Mouse (Mus musculus) heart, adult 2 months (tissue): ENCODE results near the gene Cyp46a1. TPM values are rescaled to one million over a fixed set of nuclear protein-coding genes. Genes with fewer than 3 reads are reported as not detected.

Experiments
- DNase-seq, 2 experiments: peaks; one replicate each; pipeline ENCODE4 v3.0.0; 2021
- H3K27ac ChIP-seq: fragments of 200-600 bp; 2 replicates; pipeline ENCODE4 v1.8.1; 2022
- H3K27me3 ChIP-seq: fragments of 200-500 bp; 2 replicates; pipeline ENCODE4 v1.6.1; 2012; ENCODE audit warnings: mild to moderate bottlenecking, low read length, inconsistent platforms, mixed read lengths; ENCODE audit not compliant: control insufficient read depth, insufficient read depth
- H3K36me3 ChIP-seq: fragments of 200-500 bp; 2 replicates; pipeline ENCODE4 v1.6.1; 2012; ENCODE audit warnings: low read length, inconsistent platforms; ENCODE audit not compliant: control insufficient read depth, insufficient read depth
- H3K4me1 ChIP-seq: fragments of 200-500 bp; 2 replicates; pipeline ENCODE4 v1.6.1; 2011; ENCODE audit warnings: low read length; ENCODE audit not compliant: control insufficient read depth, insufficient read depth
- H3K4me3 ChIP-seq: fragments of 200-600 bp; 2 replicates; pipeline ENCODE4 v1.8.1; 2022
- H3K79me2 ChIP-seq: fragments of 200-500 bp; replicated peaks from 2 replicates; pipeline ENCODE4 v1.6.1; 2012; ENCODE audit warnings: mild to moderate bottlenecking, inconsistent platforms, low read length, moderate library complexity, mixed read lengths; ENCODE audit not compliant: control insufficient read depth, insufficient read depth
- H3K9ac ChIP-seq: fragments of 200-500 bp; 2 replicates; pipeline ENCODE4 v1.6.1; 2012; ENCODE audit warnings: low read depth, mild to moderate bottlenecking, control low read depth, inconsistent platforms, low read length, mixed read lengths
- CTCF ChIP-seq: fragments of 200-600 bp; IDR thresholded peaks from 2 replicates; pipeline ENCODE4 v1.8.1; 2022; ENCODE audit warnings: antibody characterized with exemption, mild to moderate bottlenecking, moderate library complexity
- EP300 ChIP-seq: fragments of 200-500 bp; IDR thresholded peaks from 2 replicates; pipeline ENCODE4 v1.6.1; 2011; ENCODE audit warnings: low read depth, low read length, control low read depth; ENCODE audit not compliant: insufficient read depth
- POLR2A ChIP-seq: fragments of 200-500 bp; IDR thresholded peaks from 2 replicates; pipeline ENCODE4 v1.6.1; 2011; ENCODE audit warnings: mild to moderate bottlenecking, low read depth, low read length, control low read depth; ENCODE audit not compliant: insufficient read depth
- WGBS: fragments of 180-500 bp; shearing (Covaris S2); methylation state at CpG from one replicate; pipeline ENCODE4 v1.1.7; 2018; 5-methylcytosine and 5-hydroxymethylcytosine counted together
- intact Hi-C: fragments of 180-260 bp; cut with DNase I; formaldehyde crosslinking; loops from one replicate; pipeline ENCODE4 v1.15.1; 2025
- polyA plus RNA-seq: library from polyadenylated mRNA; depleted of rRNA; stranded (reverse); fragments of >200 nt; gene quantifications from 2 replicates; pipeline ENCODE4 v1.2.3, GENCODE M21; 2012
- total RNA-seq, 2 experiments: library from RNA; stranded (reverse); gene quantifications; 2 replicates each; pipeline ENCODE4 v1.2.3; 2021

Cyp46a1 gene
- total and polyA plus RNA-seq, 3 experiments: 0.41 to 1.3 (median 0.47) TPM

DNA sequence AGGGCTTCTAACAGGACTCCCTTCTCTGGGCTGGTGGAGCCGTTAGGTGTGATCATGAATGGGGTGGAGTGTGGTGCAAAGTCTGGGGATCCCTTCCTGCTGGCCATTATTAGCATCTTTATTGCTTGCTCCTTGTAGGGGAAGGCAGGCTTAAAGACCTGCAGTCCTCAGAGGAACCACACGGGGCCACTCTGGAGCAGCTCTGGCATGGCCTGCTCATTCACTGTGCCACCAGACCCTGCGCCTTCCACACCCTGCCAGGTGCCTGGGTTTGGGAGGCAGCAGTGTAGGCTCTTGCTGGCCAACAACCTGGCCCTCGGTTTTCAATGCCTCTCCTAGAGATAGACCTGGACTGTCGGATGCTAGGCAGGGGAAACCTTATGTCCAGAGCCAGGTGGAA, 29.6 kb downstream of the Cyp46a1 start:
- Histone ChIP-seq H3K36me3 (no peaks in the 10 kb centered on the region), H3K4me1 (peaks cover 18% of the 10 kb centered on the region)

DNA sequence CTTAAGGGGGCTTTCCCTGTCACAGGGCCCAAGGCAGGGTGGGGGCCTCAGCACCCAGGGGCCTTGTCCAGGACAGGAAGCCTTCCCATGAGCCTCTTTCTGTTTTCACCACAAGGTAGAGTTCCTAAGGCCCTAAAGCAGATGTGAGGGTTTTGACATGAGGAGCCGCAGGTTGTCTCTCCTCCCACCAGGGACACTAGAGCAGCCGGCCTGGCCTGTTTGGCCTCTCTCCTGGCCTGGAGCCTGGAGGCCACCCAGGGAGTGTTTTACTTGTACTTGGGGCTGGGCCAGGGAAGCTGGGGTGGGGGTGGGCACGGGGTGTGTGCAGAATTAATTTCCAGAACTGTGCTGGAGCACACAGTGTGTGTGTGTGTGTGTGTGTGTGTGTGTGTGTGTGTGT, 31.2 kb downstream of the Cyp46a1 start:
- no peak overlapping the region for H3K9ac ChIP-seq
- DNase-seq: peak; percentile 71 to 76
- intact Hi-C loops: no loop called here
- H3K4me3 ChIP-seq: no peak overlapping the region
- peaks cover 21% of the 10 kb centered on the region for H3K4me1 ChIP-seq
- H3K27ac ChIP-seq: peak overlapping the region; percentile 47
- H3K79me2 ChIP-seq: no peaks in the 10 kb centered on the region
- no peaks in the 10 kb centered on the region for H3K36me3 ChIP-seq
- no peaks in the 10 kb centered on the region for H3K27me3 ChIP-seq
- WGBS: 12% methylated on average over 3 of the region's 3 CpGs
- peak; percentile 70 for TF ChIP-seq CTCF
- no peak for TF ChIP-seq POLR2A
- no peak for TF ChIP-seq EP300

More for the DNA sequence above, 29.6 kb downstream of the Cyp46a1 start:
- peak; percentile 80 to 90 for DNase-seq
- WGBS: 4% methylated on average over 5 of the region's 5 CpGs
- no peaks in the 10 kb centered on the region for H3K79me2 ChIP-seq
- intact Hi-C loops: loop anchor here (1.0 kb wide), 2 partner anchors 59 to 131 kb away; no protein-coding TSS in a partner anchor
- no peaks in the 10 kb centered on the region for H3K27me3 ChIP-seq
- H3K9ac ChIP-seq: no peak overlapping the region
- H3K27ac ChIP-seq: peak overlapping the region; percentile 31
- TF ChIP-seq EP300: peak; percentile 76; the same call in 1 of the 2 replicates
- TF ChIP-seq POLR2A: no peak
- TF ChIP-seq CTCF: peak; percentile 98
- H3K4me3 ChIP-seq: no peak overlapping the region

- intact Hi-C loops: no loop called here
- Histone ChIP-seq H3K4me1 (peaks cover 25% of the 10 kb centered on the region), H3K36me3 (no peaks in the 10 kb centered on the region), H3K27ac (peak overlapping the region; percentile 1; the same call in 1 of the 2 replicates), H3K79me2 (no peaks in the 10 kb centered on the region), H3K27me3 (no peaks in the 10 kb centered on the region), H3K4me3 (no peak overlapping the region), H3K9ac (no peak overlapping the region)
- no peak for TF ChIP-seq POLR2A
- 35% methylated on average over 7 of the region's 7 CpGs for WGBS
- no peak for DNase-seq
Measured at GRCm38 (mm10) chr12:108365868-108366267, 31.7 kb downstream of the Cyp46a1 start.

- DNase-seq: peak; percentile 52 to 56
- no peaks in the 10 kb centered on the region for H3K27me3 ChIP-seq
- H3K27ac ChIP-seq: peak overlapping the region; percentile 77
- no peak overlapping the region for H3K4me3 ChIP-seq
- TF ChIP-seq EP300: peak; percentile 93
- TF ChIP-seq CTCF: no peak
- H3K79me2 ChIP-seq: no peaks in the 10 kb centered on the region
- WGBS: 38% methylated on average over 2 of the region's 2 CpGs
- H3K36me3 ChIP-seq: no peaks in the 10 kb centered on the region
- intact Hi-C loops: no loop called here
- H3K4me1 ChIP-seq: peaks cover 31% of the 10 kb centered on the region
- no peak overlapping the region for H3K9ac ChIP-seq
Measured at GRCm38 (mm10) chr12:108367909-108368308, 33.7 kb downstream of the Cyp46a1 start.

GRCm38 (mm10) chr12:108368921-108369320, 34.7 kb downstream of the Cyp46a1 start:
- 51% methylated on average over 5 of the region's 5 CpGs for WGBS
- Histone ChIP-seq H3K79me2 (no peaks in the 10 kb centered on the region), H3K27me3 (no peaks in the 10 kb centered on the region), H3K36me3 (no peaks in the 10 kb centered on the region; the same call in 1 of the 2 replicates), H3K9ac (no peak overlapping the region), H3K27ac (peak overlapping the region; percentile 77), H3K4me1 (peaks cover 33% of the 10 kb centered on the region), H3K4me3 (no peak overlapping the region)
- no peak for TF ChIP-seq CTCF
- TF ChIP-seq EP300: no peak
- TF ChIP-seq POLR2A: no peak
- DNase-seq: peak in 1 of 2 experiments; percentile 16
- intact Hi-C loops: no loop called here

DNA sequence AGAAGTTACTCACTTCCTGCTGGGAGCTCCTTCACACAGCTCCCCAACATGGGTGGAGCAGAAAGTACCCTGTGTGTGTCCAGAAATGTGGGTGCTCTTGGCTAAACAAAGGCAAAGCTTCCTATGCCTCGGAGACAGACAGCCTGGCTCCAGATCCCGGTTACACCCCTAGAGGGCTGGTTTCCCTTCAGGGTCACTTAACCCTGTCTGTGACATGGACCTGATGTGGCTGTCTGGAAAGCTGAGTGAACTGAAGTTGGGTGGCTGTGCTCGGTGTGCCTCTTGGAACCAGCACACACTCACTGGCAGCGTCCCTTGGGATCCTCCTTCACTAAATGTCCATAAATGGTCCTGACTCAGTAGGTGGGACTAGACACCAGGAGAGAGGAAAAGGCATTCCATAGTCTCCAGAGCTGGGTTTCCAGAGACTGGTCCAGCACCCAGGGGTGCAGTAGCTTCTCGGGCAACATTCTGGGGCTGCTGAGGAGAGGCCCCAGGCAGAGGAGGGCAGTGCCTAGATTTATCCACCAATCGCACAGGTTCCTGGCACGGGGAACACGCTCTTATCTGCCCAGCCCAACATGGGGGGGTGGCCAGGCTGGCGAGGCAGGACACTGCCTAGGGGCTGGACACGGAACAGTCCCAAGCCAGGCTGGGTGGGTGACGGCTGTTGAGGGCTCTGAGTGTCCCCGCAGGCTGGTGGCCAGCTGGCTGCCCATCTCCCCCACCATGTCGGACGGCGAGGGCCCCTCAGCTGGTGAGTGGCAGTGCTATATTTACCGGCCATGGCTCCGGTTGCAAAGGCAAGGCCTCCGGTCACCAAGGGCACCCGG, 36.6 kb downstream of the Cyp46a1 start, which contains the start of gene Eml1:
TSS of gene Eml1 (plus strand) at position 362 of the 833 bp plus-strand sequence.
- Histone ChIP-seq H3K4me1 (peaks cover 36% of the 10 kb centered on the region), H3K27ac (peak within 1 kb of the TSS; percentile 98), H3K36me3 (no peaks in the 10 kb centered on the region; the same call in 1 of the 2 replicates), H3K27me3 (no peaks in the 10 kb centered on the region), H3K79me2 (no peaks in the 10 kb centered on the region), H3K9ac (peak within 1 kb of the TSS; percentile 77), H3K4me3 (peak within 1 kb of the TSS; percentile 62)
- TF ChIP-seq EP300 (peak; percentile 77), POLR2A (peak; percentile 56; the same call in 1 of the 2 replicates), CTCF (peak; percentile 50)
- intact Hi-C loops: loop anchor here (2.0 to 5.0 kb wide), 2 partner anchors 22 to 186 kb away; no protein-coding TSS in a partner anchor
- WGBS: 16% methylated on average over 19 of the region's 19 CpGs
- peak; percentile 78 to 82 for DNase-seq
